Mouse (Mus musculus) c-Kit-positive CD71-positive TER-119-negative erythroid progenitor cells, embryonic 14.5 days (primary cell): ENCODE measurements around the gene Olfr215.
"Not testable (repeated sequence)": the region's sequence is repeated elsewhere in the genome, so short reads cannot be mapped to it uniquely, and the experiment has no call there.

Experiments used
- DNase-seq: peaks from one replicate; pipeline ENCODE4 v3.0.0-alpha.2; 2013; ENCODE audit warnings: low read depth

The Olfr215 gene

GRCm38 (mm10) chr6:116584095-116584494 is at the start of gene Olfr215:
Gene Olfr215 (minus strand): TSS chr6:116584195.
- DNase-seq: no peak

GRCm38 (mm10) chr6:116632129-116632528 is 48.1 kb upstream of the Olfr215 start:
- DNase-seq: peak; percentile 53

- DNase-seq: no peak
These were observed 45.8 kb upstream of the Olfr215 start for GRCm38 (mm10) chr6:116629766-116630165.

GRCm38 (mm10) chr6:116628539-116629171 is 44.7 kb upstream of the Olfr215 start, which contains the start of gene Zfp422:
Gene Zfp422 (minus strand): TSS chr6:116628999.
- DNase-seq: peak; percentile 24

- DNase-seq: no peak
These were observed 44.1 kb upstream of the Olfr215 start for GRCm38 (mm10) chr6:116628095-116628494.

GRCm38 (mm10) chr6:116626417-116626816 is 42.4 kb upstream of the Olfr215 start:
- DNase-seq: not testable (repeated sequence)

GRCm38 (mm10) chr6:116621318-116622023 is 37.5 kb upstream of the Olfr215 start:
- no peak for DNase-seq

GRCm38 (mm10) chr6:116618073-116618472 is 34.1 kb upstream of the Olfr215 start:
- no peak for DNase-seq

GRCm38 (mm10) chr6:116615719-116616118 is 31.7 kb upstream of the Olfr215 start:
- no peak for DNase-seq

- DNase-seq: no peak
These were observed 23.2 kb upstream of the Olfr215 start for GRCm38 (mm10) chr6:116607230-116607629.

GRCm38 (mm10) chr6:116600969-116601368 is 17.0 kb upstream of the Olfr215 start:
- not testable (repeated sequence) for DNase-seq

GRCm38 (mm10) chr6:116569834-116570233 is 14.2 kb downstream of the Olfr215 start:
- peak; percentile 33 for DNase-seq

- DNase-seq: no peak
These were observed 29.0 kb downstream of the Olfr215 start for GRCm38 (mm10) chr6:116554952-116555351.

GRCm38 (mm10) chr6:116553935-116554334 is 30.1 kb downstream of the Olfr215 start, which contains the start of gene Olfr214:
Gene Olfr214 (plus strand): TSS chr6:116554235.
- no peak for DNase-seq

GRCm38 (mm10) chr6:116550841-116551240 is 33.2 kb downstream of the Olfr215 start, which contains the start of gene Gm5580:
Gene Gm5580 (plus strand): TSS chr6:116551141.
- DNase-seq: not testable (repeated sequence)

GRCm38 (mm10) chr6:116542500-116542899 is 41.5 kb downstream of the Olfr215 start:
- DNase-seq: no peak

GRCm38 (mm10) chr6:116538156-116538555 is 45.8 kb downstream of the Olfr215 start, which contains the start of gene Olfr213:
Gene Olfr213 (plus strand): TSS chr6:116538456.
- DNase-seq: no peak
